10 mouse cellular contexts compared by ENCODE assay signal in genomic region chr7:66789860-66790748, GRCm38 (mm10). TPM values are rescaled to one million over a fixed set of nuclear protein-coding genes. Genes with fewer than 3 reads are reported as not detected.
A peak's percentile ranks its signal among the peaks of the same experiment; 100 is the strongest.
DNase-seq lines count a peak whose midpoint lies in the region; ATAC-seq lines count a peak whose summit lies in the region.
"Had no signal": no experiment of that assay in that cellular context is flagged by ENCODE, and none has a peak within 500 bp of the region (broad histone marks: within the 10 kb centered on the region; RNA-seq: fewer than 3 reads in every experiment).

No protein-coding gene starts in this region.

- no peaks in the 10 kb centered on the region for H3K27me3 ChIP-seq in stomach, embryonic 15.5 days (replicated peaks)
- H3K27me3 ChIP-seq: limb, embryonic 13.5 days had no signal

- intact Hi-C loops in left cerebral cortex, postnatal 4 days (cut with DNase I) = no loop called here

- peak overlapping the region; percentile 45 for H3K27ac ChIP-seq in stomach, embryonic 15.5 days
- H3K27ac ChIP-seq: limb, embryonic 13.5 days had no signal

- H3K9me3 ChIP-seq in stomach, embryonic 15.5 days = no peaks in the 10 kb centered on the region
- H3K9me3 ChIP-seq: limb, embryonic 13.5 days had no signal

- H3K9ac ChIP-seq in stomach, embryonic 15.5 days = no peak overlapping the region
- H3K9ac ChIP-seq: limb, embryonic 13.5 days had no signal

- peaks cover 18% of the 10 kb centered on the region; the same call in 1 of the 2 replicates for H3K4me1 ChIP-seq in stomach, embryonic 15.5 days

- H3K36me3 ChIP-seq in stomach, embryonic 15.5 days = 0 out of 2 replicates have a peak, but pooled peaks cover 2% of the 10 kb centered on the region
- H3K36me3 ChIP-seq: limb, embryonic 13.5 days had no signal

- peak; percentile 81 for ATAC-seq in stomach, embryonic 15.5 days (ENCODE audit: insufficient read depth, low FRiP score, low read depth)

- DNase-seq in thymus, postnatal 14 days = peak; percentile 11
- DNase-seq in thymus, adult 18-20 months = no peak
- DNase-seq in gonadal fat pad, adult 2 months (ENCODE audit: low read depth) = peak; percentile 59
- peak; percentile 61 to 77 for DNase-seq in kidney, postnatal 25 days
- no peak for DNase-seq in left cerebral cortex, postnatal 4 days
- no peak for DNase-seq in adrenal gland, postnatal 36 days
- DNase-seq in right cerebral cortex, adult 18-20 months = no peak

- 34% methylated on average over 8 of the region's 8 CpGs for WGBS in stomach, embryonic 15.5 days

- H3K4me3 ChIP-seq in stomach, embryonic 15.5 days (replicated peaks) = no peak overlapping the region
- H3K4me3 ChIP-seq: limb, embryonic 13.5 days had no signal

- H3K4me2 ChIP-seq in stomach, embryonic 15.5 days = no peak overlapping the region
- H3K4me2 ChIP-seq: limb, embryonic 13.5 days had no signal

RNA-seq across cellular contexts. Expression of gene Cers3, which starts 46.8 kb away (rescaled TPM):
- 0.91 and 1.7 TPM in 2 replicates for polyA plus RNA-seq in gonadal fat pad, adult 2 months (2012; rRNA removed)
- 6.7 and 11.2 TPM in 2 replicates for polyA plus RNA-seq in stomach, embryonic 15.5 days (2015; fragmentation: Nextera tagmentation; extraction: Ambion mirVana)
- total RNA-seq in left cerebral cortex, postnatal 4 days (2021) = 1 to 10 TPM; 1.2 to 1.6 TPM
- total RNA-seq in adrenal gland, postnatal 36 days (2021) = under 1 TPM; 0.10 to 0.23 TPM
- total RNA-seq: neutrophil, adult 5-6 weeks had no signal

RNA-seq across cellular contexts. Expression of gene Adamts17, which starts 49.4 kb away (rescaled TPM):
- 0.88 and 0.89 TPM in 2 replicates for polyA plus RNA-seq in gonadal fat pad, adult 2 months (2012; rRNA removed)
- 5.2 and 5.6 TPM in 2 replicates for polyA plus RNA-seq in stomach, embryonic 15.5 days (2015; fragmentation: Nextera tagmentation; extraction: Ambion mirVana)
- 10 to 100 TPM; 16.1 to 17.3 TPM for total RNA-seq in left cerebral cortex, postnatal 4 days (2021)
- total RNA-seq in adrenal gland, postnatal 36 days (2021) = 1 to 10 TPM; 2.5 to 4.1 TPM
- total RNA-seq: neutrophil, adult 5-6 weeks had no signal

Comparison
In these comparisons a context has a peak if more than half of its experiments do, and no peak if none do; other contexts are left out.
1. DNase-seq: peak in thymus, postnatal 14 days (single experiment), gonadal fat pad, adult 2 months (single experiment) and kidney, postnatal 25 days (2 of 2); none in thymus, adult 18-20 months (0 of 2), left cerebral cortex, postnatal 4 days (single experiment), adrenal gland, postnatal 36 days (0 of 2) and right cerebral cortex, adult 18-20 months (single experiment).